ENCODE assay signal across 34 mouse cellular contexts in the genomic region with DNA sequence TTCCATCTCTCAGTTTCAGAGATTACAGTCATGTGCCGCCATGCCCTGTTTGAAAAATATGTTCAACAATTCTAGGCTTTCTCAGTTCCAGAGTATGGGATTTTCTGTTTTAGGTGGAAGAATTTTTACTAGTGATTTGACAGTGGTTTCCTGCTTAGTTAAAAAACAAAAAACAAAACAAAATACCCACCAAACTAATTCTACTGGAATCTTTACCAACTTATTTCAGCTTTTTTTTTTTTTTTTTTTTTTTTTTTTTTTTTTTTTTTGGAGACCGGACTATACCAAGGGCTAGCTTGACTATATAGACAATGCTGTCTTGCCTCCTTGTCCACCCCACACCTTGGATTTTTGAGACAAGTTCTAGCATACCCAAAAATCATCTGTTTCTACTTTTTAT.
"Had no signal": no experiment of that assay in that cellular context is flagged by ENCODE, and none has a peak within 500 bp of the region (broad histone marks: within the 10 kb centered on the region; RNA-seq: fewer than 3 reads in every experiment).

No protein-coding gene starts in this region.

- H3K27me3 ChIP-seq: heart, embryonic 12.5 days; heart, embryonic 13.5 days; heart, embryonic 15.5 days; hindbrain, embryonic 12.5 days; hindbrain, embryonic 13.5 days; hindbrain, embryonic 15.5 days; intestine, embryonic 15.5 days; kidney, embryonic 15.5 days had no signal

- H3K27ac ChIP-seq: heart, embryonic 13.5 days; heart, embryonic 15.5 days; hindbrain, embryonic 10.5 days; hindbrain, embryonic 12.5 days; hindbrain, embryonic 13.5 days; hindbrain, embryonic 14.5 days; hindbrain, embryonic 15.5 days; hindbrain, postnatal 0 days; intestine, embryonic 15.5 days; kidney, embryonic 15.5 days; kidney, postnatal 0 days; layer of hippocampus, adult 2 months; left cerebral cortex, adult 2 months had no signal

- H3K4me2 ChIP-seq: heart, embryonic 12.5 days; heart, embryonic 13.5 days; heart, embryonic 15.5 days; hindbrain, embryonic 12.5 days; hindbrain, embryonic 13.5 days; hindbrain, embryonic 14.5 days; hindbrain, embryonic 15.5 days; intestine, embryonic 15.5 days; kidney, embryonic 15.5 days had no signal

- H3K9me3 ChIP-seq: heart, embryonic 12.5 days; heart, embryonic 13.5 days; heart, embryonic 15.5 days; hindbrain, embryonic 10.5 days; hindbrain, embryonic 12.5 days; hindbrain, embryonic 13.5 days; hindbrain, embryonic 15.5 days; intestine, embryonic 15.5 days; kidney, embryonic 15.5 days had no signal

- H3K4me1 ChIP-seq: hindbrain, embryonic 10.5 days; hindbrain, embryonic 12.5 days; hindbrain, embryonic 13.5 days; hindbrain, embryonic 15.5 days; intestine, embryonic 15.5 days; kidney, embryonic 15.5 days had no signal

- H3K4me3 ChIP-seq: heart, embryonic 12.5 days; heart, embryonic 13.5 days; heart, embryonic 15.5 days; hindbrain, embryonic 10.5 days; hindbrain, embryonic 12.5 days; hindbrain, embryonic 13.5 days; hindbrain, embryonic 15.5 days; intestine, embryonic 15.5 days; kidney, embryonic 15.5 days; layer of hippocampus, adult 2 months; left cerebral cortex, adult 2 months had no signal

- ATAC-seq: hindbrain, embryonic 16.5 days; hindbrain, postnatal 0 days; inflammation-experienced regulatory T-cells, adult 6 months; intestine, embryonic 15.5 days; intestine, embryonic 16.5 days; intestine, postnatal 0 days had no signal

- H3K9ac ChIP-seq: heart, embryonic 12.5 days; heart, embryonic 13.5 days; heart, embryonic 15.5 days; hindbrain, embryonic 12.5 days; hindbrain, embryonic 13.5 days; hindbrain, embryonic 14.5 days; hindbrain, embryonic 15.5 days; intestine, embryonic 15.5 days; kidney, embryonic 15.5 days had no signal

- DNase-seq: heart, postnatal 10 days; heart, postnatal 14 days; heart, postnatal 36 days; heart, postnatal 4 days; kidney, adult 11 months; kidney, adult 18-20 months; kidney, adult 2 months; kidney, adult 8-10 months; kidney, adult 9 months; kidney, postnatal 10 days; kidney, postnatal 14 days; kidney, postnatal 25 days; kidney, postnatal 36 days; kidney, postnatal 4 days; layer of hippocampus, adult 9-11 months; layer of hippocampus, postnatal 36 days had no signal
